Comparison of ENCODE assay signal across 19 mouse cellular contexts in genomic region chr10:42102320-42102719, GRCm38 (mm10).
DNase-seq lines count a peak whose midpoint lies in the region; ATAC-seq lines count a peak whose summit lies in the region.
"Had no signal": no experiment of that assay in that cellular context is flagged by ENCODE, and none has a peak within 500 bp of the region (broad histone marks: within the 10 kb centered on the region; RNA-seq: fewer than 3 reads in every experiment).

No protein-coding gene starts in this region.

- no peak for ATAC-seq in heart, embryonic 11.5 days (replicated peaks; ENCODE audit: insufficient number of reproducible peaks, low FRiP score, low TSS enrichment)
- ATAC-seq: activated CD4-positive, CD25-positive, alpha-beta regulatory T cell, adult 4 months; CD4-positive, CD25-positive, alpha-beta regulatory T cell, adult 4 months; Patski had no signal

- WGBS in heart, embryonic 10.5 days: 85% methylated on average over 8 of the region's 8 CpGs
- WGBS in heart, embryonic 11.5 days (ENCODE audit: insufficient replicate concordance): 87% methylated on average over 8 of the region's 8 CpGs

- no peaks in the 10 kb centered on the region for H3K9me3 ChIP-seq in heart, embryonic 10.5 days
- peaks cover 4% of the 10 kb centered on the region; the same call in 1 of the 2 replicates for H3K9me3 ChIP-seq in heart, embryonic 11.5 days (replicated peaks; ENCODE audit: control insufficient read depth, low read length)
- H3K9me3 ChIP-seq: G1E had no signal

- DNase-seq in heart, adult 11 months: peak; percentile 75
- no peak for DNase-seq in heart, adult 18-20 months
- DNase-seq in heart, embryonic 10.5 days (ENCODE audit: low spot score): peak; percentile 61
- DNase-seq: adrenal gland, adult 2 months; adrenal gland, adult 8-10 months; adrenal gland, postnatal 10 days; adrenal gland, postnatal 14 days; adrenal gland, postnatal 25 days; adrenal gland, postnatal 36 days; B cell, adult 2 months; cerebellum, adult 11 months; cerebellum, adult 11-12 months; cerebellum, adult 18-20 months had no signal

- peaks cover 15% of the 10 kb centered on the region for H3K4me1 ChIP-seq in heart, embryonic 10.5 days
- H3K4me1 ChIP-seq in heart, embryonic 11.5 days (ENCODE audit: control insufficient read depth, insufficient read depth, low read length): 0 out of 2 replicates have a peak, but pooled peaks cover 2% of the 10 kb centered on the region

- H3K9ac ChIP-seq in heart, embryonic 11.5 days (ENCODE audit: low read depth, low read length): no peak overlapping the region

- no peaks in the 10 kb centered on the region for H3K36me3 ChIP-seq in heart, embryonic 10.5 days
- no peaks in the 10 kb centered on the region for H3K36me3 ChIP-seq in heart, embryonic 11.5 days (ENCODE audit: control insufficient read depth, insufficient read depth, low read length)
- H3K36me3 ChIP-seq: G1E had no signal

- no peak overlapping the region for H3K27ac ChIP-seq in heart, embryonic 10.5 days
- H3K27ac ChIP-seq in heart, embryonic 11.5 days (ENCODE audit: low read depth, low read length): no peak overlapping the region

- H3K27me3 ChIP-seq in heart, embryonic 10.5 days (ENCODE audit: insufficient read depth, poor library complexity, severe bottlenecking): 0 out of 2 replicates have a peak, but pooled peaks cover 3% of the 10 kb centered on the region
- no peaks in the 10 kb centered on the region for H3K27me3 ChIP-seq in heart, embryonic 11.5 days (ENCODE audit: control insufficient read depth, insufficient read depth, low read length)
- H3K27me3 ChIP-seq: CH12.LX, Patski had no signal

- no peak overlapping the region for H3K4me2 ChIP-seq in heart, embryonic 11.5 days

- H3K4me3 ChIP-seq in heart, embryonic 10.5 days: no peak overlapping the region
- H3K4me3 ChIP-seq in heart, embryonic 11.5 days (ENCODE audit: low read depth, low read length): no peak overlapping the region

Comparison
In these comparisons a context has a peak if more than half of its experiments do, and no peak if none do; other contexts are left out.
1. DNase-seq: peak in heart, adult 11 months (single experiment) and heart, embryonic 10.5 days (single experiment); none in heart, adult 18-20 months (0 of 2).